Mouse (Mus musculus): ENCODE data around the gene Vmn2r61. TPM values are rescaled to one million over a fixed set of nuclear protein-coding genes. Genes with fewer than 3 reads are reported as not detected.

Vmn2r61 gene
- total RNA-seq (2023) = not detected

DNA sequence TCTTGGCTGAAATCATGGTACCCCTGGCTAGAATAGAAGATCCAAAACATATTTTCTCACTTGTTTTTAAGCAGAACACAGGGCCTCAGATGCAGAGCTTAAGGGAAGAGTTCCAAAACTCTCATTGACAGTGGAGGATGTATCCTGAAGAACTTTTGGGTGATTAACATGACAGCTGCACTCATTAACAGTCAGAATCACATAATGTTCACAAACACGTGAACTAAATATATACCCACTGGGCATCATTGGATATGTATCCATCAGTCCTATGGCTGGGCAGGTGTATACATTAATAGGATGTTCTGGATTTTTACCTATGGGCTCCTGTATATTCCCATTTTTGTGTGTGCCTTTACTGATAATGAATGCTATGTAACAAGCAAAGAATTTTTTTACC is at the start of gene Vmn2r61:
Vmn2r61 (plus strand) TSS at position 301 of the 400 bp plus-strand sequence.

Other genes with a start within 250 kb of the Vmn2r61 start
- not detected for gene Vmn2r59, start 201.0 kb upstream of the Vmn2r61 start, total RNA-seq (2023)
- under 1 TPM in 1 of 2 experiments, not detected in 1; 0.02 TPM for gene Vmn2r60, start 152.3 kb upstream of the Vmn2r61 start, total RNA-seq (2023)
- gene 4933421I07Rik, start 188.1 kb downstream of the Vmn2r61 start, total RNA-seq (2023) = not detected
- gene Zfp141, start 245.7 kb downstream of the Vmn2r61 start, total RNA-seq (2023) = 10 to 100 TPM; 16.9 to 21.0 TPM